9 mouse cellular contexts compared by ENCODE assay signal in genomic region chr4:132636554-132636953, GRCm38 (mm10). TPM values are rescaled to one million over a fixed set of nuclear protein-coding genes. Genes with fewer than 3 reads are reported as not detected.
DNase-seq lines count a peak whose midpoint lies in the region; ATAC-seq and TF ChIP-seq lines count a peak whose summit lies in the region.
"Had no signal": no experiment of that assay in that cellular context is flagged by ENCODE, and none has a peak within 500 bp of the region (broad histone marks: within the 10 kb centered on the region; RNA-seq: fewer than 3 reads in every experiment).

No protein-coding gene starts in this region.

- no peak for TF ChIP-seq POLR2A in cerebellum, adult 2 months (IDR thresholded peaks at IDR 0.05; ENCODE audit: borderline replicate concordance, insufficient read depth, low read length)
- no peak for TF ChIP-seq POLR2A in embryonic fibroblast, embryonic 13.5 days (IDR thresholded peaks at IDR 0.05; ENCODE audit: low read depth, low read length)

- no peaks in the 10 kb centered on the region for H3K4me1 ChIP-seq in cerebellum, adult 2 months (ENCODE audit: control insufficient read depth, insufficient read depth, low read length)
- peaks cover 21% of the 10 kb centered on the region for H3K4me1 ChIP-seq in G1E (ENCODE audit: insufficient read depth, low read depth, low read length)
- H3K4me1 ChIP-seq in embryonic fibroblast, embryonic 13.5 days (ENCODE audit: control insufficient read depth, insufficient read depth, low read length) = peaks cover 3% of the 10 kb centered on the region

- no peak for ATAC-seq in G1E (ENCODE audit: extremely low read depth, insufficient number of reproducible peaks, low FRiP score, poor library complexity, severe bottlenecking)

- H3K9me3 ChIP-seq in G1E (replicated peaks) = no peaks in the 10 kb centered on the region
- H3K9me3 ChIP-seq: liver, embryonic 15.5 days had no signal

- H3K4me3 ChIP-seq in cerebellum, adult 2 months (replicated peaks; ENCODE audit: insufficient read depth, low read depth, low read length) = no peak overlapping the region
- no peak overlapping the region for H3K4me3 ChIP-seq in layer of hippocampus, adult 2 months
- no peak overlapping the region for H3K4me3 ChIP-seq in G1E (ENCODE audit: low read depth, low read length)
- H3K4me3 ChIP-seq in embryonic fibroblast, embryonic 13.5 days (ENCODE audit: insufficient read depth, low read length) = no peak overlapping the region
- H3K4me3 ChIP-seq: liver, embryonic 15.5 days had no signal

- H3K27ac ChIP-seq in cerebellum, adult 2 months (ENCODE audit: insufficient read depth, low read length) = no peak overlapping the region
- no peak overlapping the region for H3K27ac ChIP-seq in layer of hippocampus, adult 2 months
- no peak overlapping the region for H3K27ac ChIP-seq in embryonic fibroblast, embryonic 13.5 days (ENCODE audit: insufficient read depth, low read length)
- H3K27ac ChIP-seq: liver, embryonic 15.5 days had no signal

- TF ChIP-seq CTCF in cerebellum, adult 2 months (IDR thresholded peaks at IDR 0.05; ENCODE audit: borderline replicate concordance, insufficient read depth, low read depth, low read length) = peak; percentile 57; the same call in 1 of the 2 replicates
- TF ChIP-seq CTCF in layer of hippocampus, adult 2 months (conservative IDR thresholded peaks at IDR 0.05) = peak; percentile 76
- TF ChIP-seq CTCF in G1E (IDR thresholded peaks at IDR 0.05; ENCODE audit: low read depth, low read length) = 0 out of 2 replicates have a peak, but pooled peaks have one; percentile 12
- TF ChIP-seq CTCF in embryonic fibroblast, embryonic 13.5 days (IDR thresholded peaks at IDR 0.05; ENCODE audit: borderline replicate concordance, insufficient read depth, low read length) = peak; percentile 23; the same call in 1 of the 2 replicates

- 18% methylated on average over 4 of the region's 4 CpGs for WGBS in cerebellum, adult 2 months

- DNase-seq in cerebellum, adult 2 months = peak in 1 of 2 experiments; percentile 14
- DNase-seq in cerebellum, adult 9-10 months = no peak
- DNase-seq in layer of hippocampus, adult 2 months (ENCODE audit: low spot score in 2 of 2) = peak in 1 of 2 experiments; percentile 21
- no peak for DNase-seq in layer of hippocampus, adult 8-10 months (ENCODE audit: low spot score in 2 of 2)
- DNase-seq in G1E (ENCODE audit: low spot score) = peak; percentile 7
- peak; percentile 46 for DNase-seq in thymus, postnatal 4 days
- DNase-seq in gastrocnemius, postnatal 36 days = no peak

- intact Hi-C loops in gastrocnemius, postnatal 36 days (cut with DNase I) = loop anchor here (2.0 kb wide), 1 partner anchor 90 kb away; no protein-coding TSS in a partner anchor

- peaks cover 13% of the 10 kb centered on the region for H3K36me3 ChIP-seq in G1E (replicated peaks)

- no peaks in the 10 kb centered on the region for H3K27me3 ChIP-seq in cerebellum, adult 2 months (ENCODE audit: control insufficient read depth, insufficient read depth, low read length)
- H3K27me3 ChIP-seq in G1E (ENCODE audit: insufficient read depth, low read length) = no peaks in the 10 kb centered on the region
- H3K27me3 ChIP-seq: liver, embryonic 15.5 days had no signal

RNA-seq across cellular contexts. Expression of gene Eya3, which starts 2.2 kb away (rescaled TPM):
- polyA plus RNA-seq in cerebellum, adult 2 months (2012; rRNA removed) = 25.1 and 27.9 TPM in 2 replicates
- 10 to 100 TPM; 24.2 to 28.2 TPM for total RNA-seq in layer of hippocampus, adult 2 months (2021)
- total RNA-seq in layer of hippocampus, adult 8-10 months (2022) = 10 to 100 TPM; 28.7 to 31.1 (median 29.0) TPM
- total RNA-seq in G1E (2014; fragmentation: Nextera tagmentation) (82.6 and 101 TPM in 2 replicates), G1E (2017) (31.0 and 35.0 TPM in 2 replicates)
- polyA plus RNA-seq in G1E (2012) = 2.2 and 4.3 TPM in 2 replicates
- polyA plus RNA-seq in embryonic fibroblast, embryonic 13.5 days (2011; ENCODE audit: insufficient read length, low read depth, missing spikeins) = 51.6 and 55.7 TPM in 2 replicates
- 10 to 100 TPM; 10.4 to 12.7 TPM for total RNA-seq in gastrocnemius, postnatal 36 days (2021)

Comparison
In these comparisons a context has a peak if more than half of its experiments do, and no peak if none do; other contexts are left out.
1. DNase-seq: peak in G1E (single experiment) and thymus, postnatal 4 days (single experiment); none in cerebellum, adult 9-10 months (single experiment), layer of hippocampus, adult 8-10 months (0 of 2) and gastrocnemius, postnatal 36 days (0 of 2).
2. CTCF ChIP-seq: peak in every context shown above with its lines; median percentile 76 in layer of hippocampus, adult 2 months; 57 in cerebellum, adult 2 months; 23 in embryonic fibroblast, embryonic 13.5 days; 12 in G1E.